Mouse (Mus musculus) adrenal gland, postnatal 25 days (tissue): ENCODE measurements at regions not wholly inside any gene's neighbourhood (a gene's known extent, or its start where the extent isn't known, plus 50 kb on each side); places are given as distances from the start of the nearest gene placed in this dataset.

Experiments
- DNase-seq: peaks from one replicate; pipeline ENCODE4 v3.0.0; 2021; ENCODE audit warnings: mixed read lengths

- no peak for DNase-seq
These were observed 83.3 kb upstream of the Agbl1 start for GRCm38 (mm10) chr7:76146385-76146784.

- DNase-seq = no peak
These were observed 72.8 kb upstream of the Agbl1 start for GRCm38 (mm10) chr7:76156869-76157268.

GRCm38 (mm10) chr7:76164191-76164590 lies 65.5 kb upstream of the Agbl1 start:
- DNase-seq = no peak

GRCm38 (mm10) chr7:76164735-76165630 lies 64.7 kb upstream of the Agbl1 start:
- no peak for DNase-seq

- no peak for DNase-seq
These were observed 59.2 kb upstream of the Agbl1 start for GRCm38 (mm10) chr7:76170481-76170880.

- DNase-seq = no peak
These were observed 53.5 kb upstream of the Agbl1 start for GRCm38 (mm10) chr7:76176235-76176634.

- peak; percentile 6 for DNase-seq
These were observed 52.3 kb upstream of the Agbl1 start for GRCm38 (mm10) chr7:76177420-76177819.
